ENCODE assay signal across 28 mouse cellular contexts in genomic region chr17:49458386-49458785, GRCm38 (mm10). TPM values are rescaled to one million over a fixed set of nuclear protein-coding genes. Genes with fewer than 3 reads are reported as not detected.
A peak's percentile ranks its signal among the peaks of the same experiment; 100 is the strongest.
DNase-seq lines count a peak whose midpoint lies in the region; ATAC-seq and TF ChIP-seq lines count a peak whose summit lies in the region.
"Had no signal": no experiment of that assay in that cellular context is flagged by ENCODE, and none has a peak within 500 bp of the region (broad histone marks: within the 10 kb centered on the region; RNA-seq: fewer than 3 reads in every experiment).

No protein-coding gene starts in this region.

- no peaks in the 10 kb centered on the region for H3K9me3 ChIP-seq in kidney, embryonic 16.5 days (ENCODE audit: low read length)
- H3K9me3 ChIP-seq: G1E; heart, embryonic 12.5 days; hindbrain, embryonic 13.5 days; midbrain, embryonic 13.5 days; neural tube, embryonic 13.5 days had no signal

- no peak for ATAC-seq in kidney, embryonic 16.5 days (ENCODE audit: low FRiP score, low TSS enrichment)
- ATAC-seq: forebrain, embryonic 16.5 days; lung, postnatal 0 days; midbrain, embryonic 13.5 days had no signal

- H3K27me3 ChIP-seq in kidney, embryonic 16.5 days (ENCODE audit: insufficient read depth, low read length) = no peaks in the 10 kb centered on the region
- H3K27me3 ChIP-seq: heart, embryonic 12.5 days; hindbrain, embryonic 13.5 days; midbrain, embryonic 13.5 days; neural tube, embryonic 13.5 days had no signal

- no peak overlapping the region for H3K27ac ChIP-seq in kidney, embryonic 16.5 days (ENCODE audit: low read length)
- peak overlapping the region; percentile 44; the same call in 1 of the 2 replicates for H3K27ac ChIP-seq in bone marrow, adult 2 months (ENCODE audit: control insufficient read depth, insufficient read depth, low read depth, low read length, poor library complexity)
- H3K27ac ChIP-seq: gastrocnemius, adult 2 months; hindbrain, embryonic 13.5 days; macrophage; midbrain, embryonic 13.5 days; neural tube, embryonic 13.5 days had no signal

- TF ChIP-seq CTCF in bone marrow, adult 2 months (IDR thresholded peaks at IDR 0.05; ENCODE audit: control insufficient read depth, insufficient read depth, low read length) = no peak

- no peak overlapping the region for H3K4me2 ChIP-seq in kidney, embryonic 16.5 days (replicated peaks; ENCODE audit: low read depth, low read length)
- H3K4me2 ChIP-seq: heart, embryonic 12.5 days; hindbrain, embryonic 13.5 days; liver, embryonic 11.5 days; midbrain, embryonic 13.5 days; neural tube, embryonic 13.5 days had no signal

- no peaks in the 10 kb centered on the region for H3K4me1 ChIP-seq in kidney, embryonic 16.5 days (ENCODE audit: insufficient read depth, low read length)
- H3K4me1 ChIP-seq in bone marrow, adult 2 months (ENCODE audit: control insufficient read depth, insufficient read depth, low read length) = peaks cover 3% of the 10 kb centered on the region
- H3K4me1 ChIP-seq: heart, embryonic 12.5 days; hindbrain, embryonic 13.5 days; midbrain, embryonic 13.5 days; neural tube, embryonic 13.5 days had no signal

- no peak overlapping the region for H3K4me3 ChIP-seq in kidney, embryonic 16.5 days (ENCODE audit: low read length)
- H3K4me3 ChIP-seq in bone marrow, adult 2 months (replicated peaks; ENCODE audit: control insufficient read depth, low read depth, low read length) = no peak overlapping the region
- H3K4me3 ChIP-seq: erythroblast, embryonic 14.5 days; gastrocnemius, adult 2 months; heart, embryonic 12.5 days; hindbrain, embryonic 13.5 days; midbrain, embryonic 13.5 days; neural tube, embryonic 13.5 days had no signal

- 89% methylated on average over 18 of the region's 18 CpGs for WGBS in kidney, embryonic 16.5 days
- WGBS in bone marrow, adult 2 months = 93% methylated on average over 18 of the region's 18 CpGs

- no peak overlapping the region for H3K9ac ChIP-seq in kidney, embryonic 16.5 days (replicated peaks; ENCODE audit: low read length)
- H3K9ac ChIP-seq: heart, embryonic 12.5 days; hindbrain, embryonic 13.5 days; midbrain, embryonic 13.5 days; neural tube, embryonic 13.5 days had no signal

- H3K36me3 ChIP-seq in kidney, embryonic 16.5 days (ENCODE audit: insufficient read depth, low read length) = peaks cover 27% of the 10 kb centered on the region

- TF ChIP-seq POLR2A in bone marrow, adult 2 months (IDR thresholded peaks at IDR 0.05; ENCODE audit: borderline replicate concordance, control insufficient read depth, low read depth, low read length) = no peak

- peak; percentile 22 for DNase-seq in cerebellum, adult 9-11 months
- DNase-seq in cerebellum, postnatal 36 days = no peak
- peak; percentile 55 for DNase-seq in kidney, adult 9 months
- DNase-seq in kidney, postnatal 36 days = peak; percentile 45 to 64
- no peak for DNase-seq in right cerebral cortex, postnatal 4 days
- DNase-seq in left cerebral cortex, adult 18-20 months (ENCODE audit: low spot score in 2 of 2) = no peak
- DNase-seq: adrenal gland, postnatal 14 days; cerebellum, adult 11-12 months; cerebellum, postnatal 10 days; gastrocnemius, adult 2 months; gastrocnemius, postnatal 36 days; heart, adult 18-20 months; heart, postnatal 4 days; layer of hippocampus, adult 9-11 months; lung, adult 18-20 months; thymus, postnatal 25 days had no signal

RNA-seq across cellular contexts. Expression of gene Mocs1, which starts 30.2 kb away (rescaled TPM):
- 7.7 and 11.5 TPM in 2 replicates for polyA plus RNA-seq in kidney, embryonic 16.5 days (2015; fragmentation: Nextera tagmentation; extraction: Ambion mirVana)
- 44.8 and 129 TPM in 2 replicates for polyA plus RNA-seq in bone marrow, adult 2 months (2011; ENCODE audit: insufficient read depth, insufficient read length, low replicate concordance, missing spikeins)
- 10 to 100 TPM; 14.6 to 15.2 TPM for total RNA-seq in left cerebral cortex, adult 18-20 months (2021)

Comparison
In these comparisons a context has a peak if more than half of its experiments do, and no peak if none do; other contexts are left out.
1. DNase-seq: peak in cerebellum, adult 9-11 months (single experiment), kidney, adult 9 months (single experiment) and kidney, postnatal 36 days (2 of 2); none in cerebellum, postnatal 36 days (0 of 2), right cerebral cortex, postnatal 4 days (single experiment) and left cerebral cortex, adult 18-20 months (0 of 2).